Mouse (Mus musculus): ENCODE results near the gene Prune1. TPM values are rescaled to one million over a fixed set of nuclear protein-coding genes. Genes with fewer than 3 reads are reported as not detected.
"Not testable (repeated sequence)": the region's sequence is repeated elsewhere in the genome, so short reads cannot be mapped to it uniquely, and the experiment has no call there.

Prune1 gene
- polyA plus RNA-seq, 1 experiment from 2014 or later = 25.2 TPM

DNA sequence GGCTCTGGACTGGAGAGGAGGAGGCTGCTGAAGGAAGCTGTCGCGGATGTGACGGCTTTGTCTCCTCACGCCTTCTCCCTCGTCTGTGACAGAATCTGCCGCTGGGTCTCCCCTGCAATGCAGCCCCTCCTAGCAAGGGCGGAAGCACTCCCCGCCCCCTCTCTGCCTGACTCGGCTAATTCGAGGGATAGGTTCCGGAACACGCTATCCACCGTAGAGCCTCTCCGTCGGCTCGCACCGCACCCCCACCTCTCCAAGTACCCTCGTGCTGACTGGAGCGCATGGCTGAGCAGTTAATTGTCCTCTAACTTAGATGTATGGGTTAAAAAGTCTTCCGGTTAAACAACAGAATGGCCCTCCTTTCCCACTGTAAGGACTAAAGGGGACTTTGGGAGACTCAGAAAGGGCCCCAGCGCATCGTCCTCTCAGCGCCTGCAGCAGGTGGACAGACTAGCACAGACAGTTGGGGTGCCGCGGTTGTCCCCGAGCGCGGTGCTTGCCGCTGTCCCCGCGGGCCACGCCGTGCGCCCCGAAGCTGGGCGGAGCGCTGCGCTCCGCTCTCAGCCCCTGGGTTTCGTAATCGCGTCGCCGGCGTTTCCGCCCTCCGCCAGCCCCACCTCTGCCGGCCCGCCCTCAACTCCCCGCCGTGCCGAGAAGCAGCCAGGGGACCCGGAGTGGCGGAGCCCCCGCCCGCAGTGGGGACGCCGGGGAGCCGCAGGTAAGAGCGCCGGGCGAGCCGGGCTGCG lies 53.6 kb downstream of the Prune1 start, which contains the start of gene Cdc42se1:
Cdc42se1 (plus strand) TSS at position 585 of the 746 bp plus-strand sequence.
- Histone ChIP-seq H3K9me3 (replicated peaks) (no peaks in the 10 kb centered on the region), H3K27ac (replicated peaks) (peak within 1 kb of the TSS; percentile 98), H3K36me3 (peaks cover 52% of the 10 kb centered on the region), H3K4me3 (peak within 1 kb of the TSS; percentile 97), H3K4me1 (peaks cover 65% of the 10 kb centered on the region), H3K27me3 (ENCODE audit: low read depth, poor library complexity, severe bottlenecking) (no peaks in the 10 kb centered on the region)
- DNase-seq (ENCODE audit: low spot score) = peak; percentile 90
- under 1% methylated on average over 64 of the region's 64 CpGs for WGBS

DNA sequence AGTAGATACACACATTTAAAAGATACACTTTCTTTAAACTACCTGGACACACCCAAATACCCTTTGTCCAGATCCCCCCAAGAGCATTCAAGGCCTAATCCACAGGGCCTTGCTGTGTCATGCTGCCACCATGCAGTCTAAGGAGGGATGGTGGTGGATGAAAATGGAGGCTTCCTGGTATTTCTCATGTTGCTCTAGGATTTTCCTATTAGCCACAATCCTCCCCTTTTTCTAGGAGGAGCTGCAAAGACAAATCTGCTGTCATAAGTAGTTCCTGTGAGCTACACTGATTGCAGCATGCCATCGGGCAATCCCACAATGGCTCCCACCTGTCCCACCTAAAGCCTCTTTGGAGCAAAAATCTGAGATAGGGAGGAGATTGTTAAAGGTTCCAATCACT lies 54.7 kb downstream of the Prune1 start:
- DNase-seq (ENCODE audit: low spot score) = no peak
- Histone ChIP-seq H3K9me3 (replicated peaks) (no peaks in the 10 kb centered on the region), H3K4me1 (peaks cover 65% of the 10 kb centered on the region), H3K4me3 (peak overlapping the region; percentile 97), H3K27ac (replicated peaks) (peak overlapping the region; percentile 98), H3K27me3 (ENCODE audit: low read depth, poor library complexity, severe bottlenecking) (no peaks in the 10 kb centered on the region), H3K36me3 (peaks cover 52% of the 10 kb centered on the region)
- 46% methylated on average over 1 of the region's 1 CpGs for WGBS

- Histone ChIP-seq H3K9me3 (replicated peaks) (no peaks in the 10 kb centered on the region), H3K4me3 (peak overlapping the region; percentile 14; the same call in 1 of the 2 replicates), H3K36me3 (peaks cover 68% of the 10 kb centered on the region), H3K27ac (replicated peaks) (no peak overlapping the region), H3K27me3 (ENCODE audit: low read depth, poor library complexity, severe bottlenecking) (no peaks in the 10 kb centered on the region), H3K4me1 (peaks cover 38% of the 10 kb centered on the region)
- DNase-seq (ENCODE audit: low spot score) = peak; percentile 42
- 25% methylated on average over 6 of the region's 6 CpGs for WGBS
Measured at GRCm38 (mm10) chr3:95224295-95224694, 57.6 kb downstream of the Prune1 start.

- Histone ChIP-seq H3K27me3 (ENCODE audit: low read depth, poor library complexity, severe bottlenecking) (no peaks in the 10 kb centered on the region), H3K4me1 (peaks cover 36% of the 10 kb centered on the region), H3K9me3 (replicated peaks) (no peaks in the 10 kb centered on the region), H3K4me3 (no peak overlapping the region), H3K27ac (replicated peaks) (no peak overlapping the region), H3K36me3 (peaks cover 79% of the 10 kb centered on the region)
- 93% methylated on average over 2 of the region's 2 CpGs for WGBS
- no peak for DNase-seq (ENCODE audit: low spot score)
Measured at GRCm38 (mm10) chr3:95223041-95223440, 58.8 kb downstream of the Prune1 start.

- Histone ChIP-seq H3K27ac (replicated peaks) (peak overlapping the region; percentile 97), H3K36me3 (peaks cover 80% of the 10 kb centered on the region), H3K4me1 (peaks cover 19% of the 10 kb centered on the region), H3K4me3 (peak overlapping the region; percentile 64), H3K27me3 (ENCODE audit: low read depth, poor library complexity, severe bottlenecking) (no peaks in the 10 kb centered on the region), H3K9me3 (replicated peaks) (no peaks in the 10 kb centered on the region)
- DNase-seq (ENCODE audit: low spot score) = no peak
- 81% methylated on average over 6 of the region's 6 CpGs for WGBS
Measured at GRCm38 (mm10) chr3:95218466-95219137, 63.3 kb downstream of the Prune1 start.

GRCm38 (mm10) chr3:95217255-95218134 lies 64.4 kb downstream of the Prune1 start, which contains the start of gene Gabpb2:
Gene Gabpb2, minus strand, starts transcription at chr3:95217916.
- no peaks in the 10 kb centered on the region for H3K9me3 ChIP-seq (replicated peaks)
- WGBS = 0% methylated on average over 56 of the region's 56 CpGs
- peaks cover 76% of the 10 kb centered on the region for H3K36me3 ChIP-seq
- H3K4me3 ChIP-seq = peak within 1 kb of the TSS; percentile 64
- peak; percentile 94 for DNase-seq (ENCODE audit: low spot score)
- no peaks in the 10 kb centered on the region for H3K27me3 ChIP-seq (ENCODE audit: low read depth, poor library complexity, severe bottlenecking)
- peaks cover 19% of the 10 kb centered on the region for H3K4me1 ChIP-seq
- peak within 1 kb of the TSS; percentile 97 for H3K27ac ChIP-seq (replicated peaks)

GRCm38 (mm10) chr3:95216655-95217254 lies 65.1 kb downstream of the Prune1 start:
- Histone ChIP-seq H3K36me3 (peaks cover 76% of the 10 kb centered on the region), H3K27ac (replicated peaks) (peak overlapping the region; percentile 97), H3K27me3 (ENCODE audit: low read depth, poor library complexity, severe bottlenecking) (no peaks in the 10 kb centered on the region), H3K4me3 (peak overlapping the region; percentile 64), H3K4me1 (peaks cover 19% of the 10 kb centered on the region), H3K9me3 (replicated peaks) (no peaks in the 10 kb centered on the region)
- DNase-seq (ENCODE audit: low spot score) = no peak
- 31% methylated on average over 4 of the region's 4 CpGs for WGBS

DNA sequence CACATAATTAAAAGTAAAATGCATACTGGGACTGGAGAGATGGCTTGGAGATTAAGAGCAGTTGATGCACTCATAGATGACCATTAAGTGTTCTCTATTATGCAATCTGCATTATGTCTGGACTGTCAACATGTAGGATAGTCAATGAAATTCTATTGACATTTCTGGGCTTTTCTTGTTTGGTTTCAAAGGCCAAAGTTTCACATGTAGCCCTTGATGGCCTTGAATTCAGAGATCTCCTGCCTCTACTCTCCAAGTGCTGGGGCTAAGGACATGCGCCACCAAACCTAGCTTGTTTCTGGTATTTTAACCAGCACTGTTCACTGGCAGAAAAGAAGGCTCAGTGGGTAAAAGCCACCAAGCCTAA lies 68.3 kb downstream of the Prune1 start:
- H3K27ac ChIP-seq (replicated peaks) = no peak overlapping the region
- peaks cover 65% of the 10 kb centered on the region for H3K36me3 ChIP-seq
- WGBS = 93% methylated on average over 1 of the region's 1 CpGs
- no peaks in the 10 kb centered on the region for H3K9me3 ChIP-seq (replicated peaks)
- H3K4me3 ChIP-seq = no peak overlapping the region
- peaks cover 19% of the 10 kb centered on the region for H3K4me1 ChIP-seq
- H3K27me3 ChIP-seq (ENCODE audit: low read depth, poor library complexity, severe bottlenecking) = no peaks in the 10 kb centered on the region
- no peak for DNase-seq (ENCODE audit: low spot score)

DNA sequence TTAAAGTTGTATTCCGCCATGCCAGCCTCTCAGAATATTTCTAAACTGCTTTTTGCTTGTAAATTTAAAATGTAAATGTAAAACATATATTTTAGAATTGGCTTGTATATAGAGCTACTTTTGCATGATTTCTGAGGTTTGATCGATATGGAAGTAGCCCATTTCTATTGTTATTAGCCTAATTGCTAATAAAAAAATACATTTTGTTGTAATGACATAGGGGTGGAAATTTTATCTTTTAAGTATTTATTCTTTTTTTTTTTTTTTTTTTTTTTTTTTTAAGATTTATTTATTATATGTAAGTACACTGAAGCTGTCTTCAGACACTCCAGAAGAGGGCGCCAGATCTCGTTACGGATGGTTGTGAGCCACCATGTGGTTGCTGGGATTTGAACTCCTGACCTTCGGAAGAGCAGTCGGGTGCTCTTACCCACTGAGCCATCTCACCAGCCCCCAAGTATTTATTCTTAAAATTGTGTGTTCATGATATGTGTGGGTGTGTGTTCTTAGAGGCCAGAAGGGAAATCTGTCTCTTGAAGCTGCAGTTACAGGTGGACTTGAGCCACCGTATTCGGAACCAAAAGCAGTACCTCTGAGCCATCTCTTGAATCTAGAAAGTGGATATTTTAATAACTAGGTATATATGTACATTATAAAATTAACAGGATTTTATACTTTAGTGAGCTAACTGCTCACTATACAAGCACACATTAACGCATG lies 68.8 kb downstream of the Prune1 start:
- not testable (repeated sequence) for H3K27ac ChIP-seq (replicated peaks); H3K27me3 ChIP-seq (ENCODE audit: low read depth, poor library complexity, severe bottlenecking); H3K4me3 ChIP-seq; DNase-seq (ENCODE audit: low spot score); H3K9me3 ChIP-seq (replicated peaks)
- Histone ChIP-seq H3K36me3 (peaks cover 67% of the 10 kb centered on the region), H3K4me1 (peaks cover 14% of the 10 kb centered on the region)
- WGBS = 88% methylated on average over 10 of the region's 10 CpGs

DNA sequence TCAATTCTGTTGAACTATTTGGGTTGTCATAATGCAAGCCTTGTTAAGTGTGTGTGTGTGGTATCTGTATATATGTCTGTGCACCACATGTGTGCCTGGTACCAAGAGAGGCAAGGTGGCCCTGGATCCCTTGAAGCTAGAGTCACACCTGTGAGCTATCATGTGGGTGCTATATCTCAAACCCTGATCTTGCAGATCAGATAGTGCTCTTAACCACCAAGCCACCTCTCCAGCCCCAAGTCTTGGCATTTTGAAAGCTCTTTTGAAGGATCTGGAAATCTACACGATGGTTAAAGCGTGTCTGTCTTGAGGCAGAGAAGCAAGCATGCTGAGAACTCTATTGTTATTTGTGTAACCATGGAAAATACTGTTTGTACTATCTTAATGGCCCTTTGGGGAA lies 71.3 kb downstream of the Prune1 start:
- H3K36me3 ChIP-seq = peaks cover 83% of the 10 kb centered on the region
- no peaks in the 10 kb centered on the region for H3K27me3 ChIP-seq (ENCODE audit: low read depth, poor library complexity, severe bottlenecking)
- H3K4me1 ChIP-seq = no peaks in the 10 kb centered on the region
- H3K4me3 ChIP-seq = no peak overlapping the region
- WGBS = 87% methylated on average over 2 of the region's 2 CpGs
- no peaks in the 10 kb centered on the region for H3K9me3 ChIP-seq (replicated peaks)
- no peak for DNase-seq (ENCODE audit: low spot score)
- H3K27ac ChIP-seq (replicated peaks) = no peak overlapping the region

DNA sequence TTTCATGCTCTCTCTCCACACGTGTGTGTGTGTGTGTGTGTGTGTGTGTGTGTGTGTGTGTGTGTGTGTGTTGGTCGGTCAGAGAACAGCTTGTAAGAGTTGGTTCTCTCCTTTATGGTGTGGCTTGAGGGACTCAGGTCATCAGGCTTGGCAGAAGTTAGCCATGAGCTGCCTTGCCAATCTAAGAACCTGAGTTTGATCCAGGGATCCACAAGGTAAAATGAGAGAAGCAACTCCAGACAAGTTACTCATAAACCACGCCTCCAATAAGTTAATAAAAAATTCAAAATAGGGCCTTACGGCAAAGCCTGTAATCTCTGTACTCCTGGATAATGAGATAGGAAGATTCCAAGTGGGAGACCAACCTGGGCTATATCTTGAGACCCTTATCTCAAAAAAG lies 73.6 kb downstream of the Prune1 start:
- Histone ChIP-seq H3K36me3 (peaks cover 85% of the 10 kb centered on the region), H3K9me3 (replicated peaks) (no peaks in the 10 kb centered on the region), H3K4me3 (no peak overlapping the region), H3K27me3 (ENCODE audit: low read depth, poor library complexity, severe bottlenecking) (no peaks in the 10 kb centered on the region), H3K27ac (replicated peaks) (no peak overlapping the region), H3K4me1 (no peaks in the 10 kb centered on the region)
- DNase-seq (ENCODE audit: low spot score) = no peak
- 89% methylated on average over 4 of the region's 4 CpGs for WGBS

GRCm38 (mm10) chr3:95203880-95204279 lies 78.0 kb downstream of the Prune1 start:
- Histone ChIP-seq H3K9me3 (replicated peaks) (no peaks in the 10 kb centered on the region), H3K27me3 (ENCODE audit: low read depth, poor library complexity, severe bottlenecking) (no peaks in the 10 kb centered on the region), H3K4me3 (no peak overlapping the region), H3K27ac (replicated peaks) (no peak overlapping the region), H3K36me3 (peaks cover 97% of the 10 kb centered on the region), H3K4me1 (no peaks in the 10 kb centered on the region)
- DNase-seq (ENCODE audit: low spot score) = no peak
- 94% methylated on average over 6 of the region's 6 CpGs for WGBS

Data from midbrain, embryonic 10.5 days (tissue).